ENCODE assay signal across 28 mouse cellular contexts in genomic region chr13:102871380-102872104, GRCm38 (mm10).
A peak's percentile ranks its signal among the peaks of the same experiment; 100 is the strongest.
DNase-seq lines count a peak whose midpoint lies in the region; ATAC-seq and TF ChIP-seq lines count a peak whose summit lies in the region.
"Had no signal": no experiment of that assay in that cellular context is flagged by ENCODE, and none has a peak within 500 bp of the region (broad histone marks: within the 10 kb centered on the region; RNA-seq: fewer than 3 reads in every experiment).

No protein-coding gene starts in this region.

- TF ChIP-seq CTCF in gastrocnemius, adult 2 months (IDR thresholded peaks at IDR 0.05), result no peak
- TF ChIP-seq CTCF in CH12.LX (conservative IDR thresholded peaks at IDR 0.05 in 1 of 2, IDR thresholded peaks at IDR 0.05 in 1 of 2; ENCODE audit: low read depth in 2 of 2, low read length in 2 of 2), result no peak

- no peak for DNase-seq in gastrocnemius, adult 2 months
- no peak for DNase-seq in gastrocnemius, postnatal 25 days
- peak; percentile 56 for DNase-seq in heart, adult 8-10 months (ENCODE audit: low spot score)
- DNase-seq in heart, postnatal 4 days, result no peak
- DNase-seq in intestine, embryonic 14.5 days (ENCODE audit: low spot score), result peak; percentile 29
- DNase-seq in CH12.LX (ENCODE audit: extremely low read depth), result no peak
- no peak for DNase-seq in embryo, embryonic 11 days
- DNase-seq: adrenal gland, postnatal 10 days; adrenal gland, postnatal 36 days; cerebellum, adult 11 months; cerebellum, adult 2 months; cerebellum, adult 9-11 months; cerebellum, postnatal 25 days; gastrocnemius, postnatal 10 days; kidney, adult 8-10 months had no signal

- no peaks in the 10 kb centered on the region for H3K36me3 ChIP-seq in intestine, embryonic 14.5 days (ENCODE audit: control insufficient read depth, insufficient read depth, low read length)
- H3K36me3 ChIP-seq in intestine, embryonic 15.5 days, result no peaks in the 10 kb centered on the region
- H3K36me3 ChIP-seq in CH12.LX (replicated peaks in 1 of 2; ENCODE audit: control insufficient read depth in 1 of 2, insufficient read depth in 1 of 2, low read length in 1 of 2), result peaks cover 0 to 3% of the 10 kb centered on the region in 2 experiments
- H3K36me3 ChIP-seq: embryonic facial prominence, embryonic 13.5 days; forebrain, embryonic 12.5 days; forebrain, embryonic 15.5 days; G1E; hindbrain, embryonic 13.5 days had no signal

- no peak for TF ChIP-seq POLR2A in CH12.LX (IDR thresholded peaks at IDR 0.05; ENCODE audit: low read depth, low read length)

- H3K9ac ChIP-seq in intestine, embryonic 14.5 days (ENCODE audit: low read length), result no peak overlapping the region
- no peak overlapping the region for H3K9ac ChIP-seq in intestine, embryonic 15.5 days
- H3K9ac ChIP-seq in CH12.LX (ENCODE audit: insufficient read depth, low read depth), result no peak overlapping the region; the same call in 1 of the 2 replicates
- H3K9ac ChIP-seq: embryonic facial prominence, embryonic 13.5 days; forebrain, embryonic 12.5 days; forebrain, embryonic 15.5 days; heart, embryonic 12.5 days; hindbrain, embryonic 13.5 days had no signal

- in situ Hi-C loops in CH12.LX (cut with MboI; ENCODE audit: low pct_ligation_motif_present, low pct_unique_long_range_greater_than_20kb, low sequenced_read_pairs), result no loop called here

- H3K27me3 ChIP-seq in intestine, embryonic 14.5 days (replicated peaks; ENCODE audit: control insufficient read depth, insufficient read depth, low read length), result no peaks in the 10 kb centered on the region
- no peaks in the 10 kb centered on the region for H3K27me3 ChIP-seq in intestine, embryonic 15.5 days (replicated peaks)
- no peaks in the 10 kb centered on the region for H3K27me3 ChIP-seq in CH12.LX (replicated peaks)
- H3K27me3 ChIP-seq: embryonic facial prominence, embryonic 13.5 days; forebrain, embryonic 12.5 days; forebrain, embryonic 15.5 days; heart, embryonic 12.5 days; hindbrain, embryonic 13.5 days; Patski had no signal

- no peak overlapping the region for H3K4me3 ChIP-seq in gastrocnemius, adult 2 months
- no peak overlapping the region for H3K4me3 ChIP-seq in intestine, embryonic 14.5 days (ENCODE audit: low read depth, low read length)
- no peak overlapping the region for H3K4me3 ChIP-seq in intestine, embryonic 15.5 days (replicated peaks)
- no peak overlapping the region for H3K4me3 ChIP-seq in CH12.LX (replicated peaks in 1 of 3; ENCODE audit: low read depth in 2 of 3, low read length in 2 of 3, poor library complexity in 1 of 3)
- H3K4me3 ChIP-seq: embryonic facial prominence, embryonic 10.5 days; embryonic facial prominence, embryonic 13.5 days; erythroblast, embryonic 14.5 days; forebrain, embryonic 12.5 days; forebrain, embryonic 15.5 days; heart, embryonic 12.5 days; hindbrain, embryonic 10.5 days; hindbrain, embryonic 13.5 days had no signal

- TF ChIP-seq RAD21 in CH12.LX (IDR thresholded peaks at IDR 0.05; ENCODE audit: low read depth, low read length), result no peak

- H3K4me2 ChIP-seq in intestine, embryonic 14.5 days (ENCODE audit: low read length), result no peak overlapping the region
- no peak overlapping the region for H3K4me2 ChIP-seq in intestine, embryonic 15.5 days (replicated peaks)
- H3K4me2 ChIP-seq in CH12.LX (ENCODE audit: insufficient read depth, low read depth, poor library complexity, severe bottlenecking), result peak overlapping the region; percentile 91
- H3K4me2 ChIP-seq: embryonic facial prominence, embryonic 13.5 days; forebrain, embryonic 12.5 days; forebrain, embryonic 15.5 days; heart, embryonic 12.5 days; hindbrain, embryonic 13.5 days had no signal

- peaks cover 36% of the 10 kb centered on the region for H3K79me2 ChIP-seq in CH12.LX (replicated peaks; ENCODE audit: control insufficient read depth, extremely low read depth, insufficient read depth, poor library complexity, severe bottlenecking)

- 56% methylated on average over 11 of the region's 11 CpGs for WGBS in intestine, embryonic 14.5 days
- WGBS in intestine, embryonic 15.5 days, result 63% methylated on average over 11 of the region's 11 CpGs

- intact Hi-C loops in gastrocnemius, adult 2 months (cut with DNase I), result no loop called here

- dilution Hi-C loops in CH12.LX (cut with MboI; ENCODE audit: extremely low pct_ligation_motif_present, extremely low pct_unique_long_range_greater_than_20kb, low sequenced_read_pairs), result no loop called here

- peak overlapping the region; percentile 82 for H3K27ac ChIP-seq in gastrocnemius, adult 2 months
- no peak overlapping the region for H3K27ac ChIP-seq in intestine, embryonic 14.5 days (ENCODE audit: low read depth)
- no peak overlapping the region for H3K27ac ChIP-seq in intestine, embryonic 15.5 days
- no peak overlapping the region for H3K27ac ChIP-seq in CH12.LX (ENCODE audit: insufficient read depth, low read depth)
- H3K27ac ChIP-seq: embryonic facial prominence, embryonic 10.5 days; embryonic facial prominence, embryonic 13.5 days; forebrain, embryonic 12.5 days; forebrain, embryonic 15.5 days; hindbrain, embryonic 10.5 days; hindbrain, embryonic 13.5 days had no signal

- TF ChIP-seq EP300 in CH12.LX (IDR thresholded peaks at IDR 0.05; ENCODE audit: low read length), result no peak

- peaks cover 16% of the 10 kb centered on the region; the same call in 1 of the 2 replicates for H3K4me1 ChIP-seq in intestine, embryonic 14.5 days (replicated peaks; ENCODE audit: control insufficient read depth, insufficient read depth, low read length)
- H3K4me1 ChIP-seq in intestine, embryonic 15.5 days (replicated peaks), result peaks cover 8% of the 10 kb centered on the region; the same call in 1 of the 2 replicates
- peaks cover 9 to 36% of the 10 kb centered on the region in 2 experiments; a peak in 3 of 4 replicates for H3K4me1 ChIP-seq in CH12.LX (ENCODE audit: control insufficient read depth in 1 of 2, insufficient read depth in 2 of 2)

- H3K9me3 ChIP-seq in intestine, embryonic 14.5 days (ENCODE audit: control insufficient read depth, low read length), result peaks cover 9% of the 10 kb centered on the region; the same call in 1 of the 2 replicates
- H3K9me3 ChIP-seq in intestine, embryonic 15.5 days, result no peaks in the 10 kb centered on the region
- peaks cover 6% of the 10 kb centered on the region for H3K9me3 ChIP-seq in CH12.LX (replicated peaks; ENCODE audit: low read length)
- H3K9me3 ChIP-seq: forebrain, embryonic 15.5 days; G1E had no signal

- no peak for ATAC-seq in intestine, embryonic 14.5 days (replicated peaks; ENCODE audit: low FRiP score, low TSS enrichment, low read depth)
- ATAC-seq in intestine, embryonic 15.5 days, result no peak
- ATAC-seq: forebrain, embryonic 15.5 days; hindbrain, embryonic 16.5 days; intestine, postnatal 0 days; Patski had no signal

TF ChIP-seq in CH12.LX, 34 proteins besides CTCF, POLR2A, EP300 and RAD21:
- no peak for TF ChIP-seq MYC (IDR thresholded peaks at IDR 0.05; ENCODE audit: low read depth, low read length)
- TF ChIP-seq CHD2 (IDR thresholded peaks at IDR 0.05; ENCODE audit: low read length), result peak; percentile 73
- 0 out of 2 replicates have a peak, but pooled peaks have one; percentile 68 for TF ChIP-seq ZNF384 (IDR thresholded peaks at IDR 0.05; ENCODE audit: low read depth, low read length)

Comparison
In these comparisons a context has a peak if more than half of its experiments do, and no peak if none do; other contexts are left out.
1. DNase-seq: peak in heart, adult 8-10 months (single experiment) and intestine, embryonic 14.5 days (single experiment); none in gastrocnemius, adult 2 months (single experiment), gastrocnemius, postnatal 25 days (single experiment), heart, postnatal 4 days (single experiment), CH12.LX (single experiment) and embryo, embryonic 11 days (single experiment).